Mouse (Mus musculus) kidney, postnatal 25 days (tissue): ENCODE results near the gene Gm49673.
"Not testable (repeated sequence)": the region's sequence is repeated elsewhere in the genome, so short reads cannot be mapped to it uniquely, and the experiment has no call there.

ENCODE experiments used
- DNase-seq, 2 experiments: peaks; one replicate each; pipeline ENCODE4 v3.0.0; 2021; ENCODE audit warnings: mixed read lengths in 2 of 2

Gm49673 gene

DNA sequence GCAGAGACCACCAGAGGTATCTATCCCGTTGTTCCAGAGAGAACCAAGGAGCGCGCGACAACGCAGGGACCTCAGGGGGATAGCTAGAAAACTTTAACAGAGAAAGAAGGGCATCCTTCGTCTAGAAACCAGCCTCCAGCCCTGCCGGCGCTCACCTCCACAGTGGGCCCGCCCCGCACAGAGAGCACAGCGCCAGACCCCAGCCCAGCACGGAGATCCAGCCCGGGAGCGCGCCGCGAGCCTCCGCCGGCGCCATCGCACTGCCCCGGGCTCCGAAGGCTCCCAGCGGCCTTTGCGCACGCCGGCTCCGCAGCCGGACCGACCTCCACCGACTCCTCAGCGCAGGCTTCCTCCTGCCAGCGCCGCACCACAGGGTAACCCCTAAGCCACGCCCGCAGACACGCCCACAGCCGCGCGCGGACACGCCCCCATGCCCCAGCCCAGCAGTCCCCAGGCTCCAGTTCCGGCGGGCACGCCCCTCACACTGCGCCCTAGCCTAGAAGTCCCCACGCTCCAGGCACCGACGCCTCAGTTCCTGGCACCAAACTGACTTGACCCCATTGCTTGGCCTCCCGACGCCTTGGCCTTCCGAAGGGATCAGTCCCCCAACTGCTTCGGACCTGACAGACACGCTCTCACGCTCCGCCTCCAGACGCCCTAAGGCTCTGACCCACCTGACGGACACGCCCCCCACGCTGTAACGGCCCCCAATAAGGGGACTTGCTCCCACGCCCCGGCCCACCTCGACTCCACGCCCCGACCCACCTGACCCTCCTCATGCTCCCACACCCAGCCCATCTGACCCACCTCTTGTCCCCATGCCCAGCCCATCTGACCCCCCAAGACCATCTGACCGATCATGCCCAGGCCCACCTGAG is at the start of gene Gm49673, which contains the start of gene Rnaset2a:
Gm49673 (minus strand) TSS at position 350 of the 878 bp plus-strand sequence.
Rnaset2a (minus strand) TSS at position 659 of the 878 bp plus-strand sequence.
- peak; percentile 45 to 75 for DNase-seq

- no peak for DNase-seq
Observed at GRCm38 (mm10) chr17:8195685-8196376, 48.2 kb upstream of the Gm49673 start.

- DNase-seq: no peak
Observed at GRCm38 (mm10) chr17:8193678-8194077, 46.1 kb upstream of the Gm49673 start.

GRCm38 (mm10) chr17:8184217-8184616 is 36.6 kb upstream of the Gm49673 start:
- DNase-seq: no peak

DNA sequence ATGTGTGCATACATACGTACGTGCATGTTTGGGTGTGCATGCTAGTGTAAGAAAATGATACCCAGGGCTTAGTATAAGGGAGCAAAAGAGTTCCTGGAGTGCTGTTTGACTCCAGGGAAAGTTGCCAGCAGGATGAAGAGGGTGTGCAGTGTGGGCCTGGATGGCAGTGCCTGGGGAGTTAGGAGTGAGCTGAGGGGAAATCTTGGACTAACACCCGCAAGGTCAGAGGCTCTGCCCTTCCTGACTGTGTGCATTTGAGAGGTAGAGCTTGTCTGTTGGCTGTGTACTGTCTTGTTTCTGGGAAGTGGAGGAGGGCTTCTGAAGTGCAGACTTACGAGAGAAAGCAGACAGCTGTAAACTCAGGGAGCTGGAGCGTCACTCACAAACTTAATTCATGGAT is 36.2 kb upstream of the Gm49673 start:
- no peak for DNase-seq

DNA sequence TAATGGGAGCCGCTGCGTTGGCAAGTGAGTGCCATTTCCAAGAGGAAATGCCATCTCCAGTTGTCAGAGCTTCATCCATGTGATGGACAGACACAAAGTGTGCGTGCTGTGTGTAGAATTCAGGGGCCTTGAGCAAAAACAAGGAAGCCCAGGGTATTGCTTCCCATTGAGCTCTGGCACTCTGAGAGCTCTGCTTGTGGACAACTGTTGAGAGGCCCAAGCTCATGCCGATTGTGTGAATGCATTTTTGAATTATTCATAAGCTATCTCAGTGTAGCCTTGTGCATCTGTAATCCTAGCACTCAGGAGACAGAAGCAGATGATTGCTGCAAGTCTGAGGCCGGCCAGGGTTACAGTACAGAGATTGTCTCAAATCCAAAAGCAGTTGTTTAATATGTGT is 29.5 kb upstream of the Gm49673 start:
- no peak for DNase-seq

DNA sequence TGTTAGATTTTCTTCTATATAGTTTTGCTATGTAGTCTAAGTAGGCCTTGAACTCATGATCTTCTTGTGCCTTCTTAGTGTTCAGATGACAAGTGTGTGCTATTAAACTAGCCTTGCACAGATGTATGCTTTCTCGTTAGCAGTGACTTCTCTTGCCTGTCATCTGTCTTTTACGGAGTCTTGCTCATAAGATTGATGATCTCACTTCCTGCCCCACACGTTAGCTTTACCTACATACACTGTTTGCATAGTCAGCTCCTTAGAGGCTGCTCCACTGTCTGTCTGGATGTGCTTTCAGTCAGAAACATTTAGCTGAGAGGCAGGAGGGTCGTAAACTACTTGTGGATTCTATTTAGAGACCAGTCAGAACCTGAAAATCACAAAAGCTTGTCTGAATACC is 23.5 kb upstream of the Gm49673 start:
- no peak for DNase-seq

- no peak for DNase-seq
Observed at GRCm38 (mm10) chr17:8170331-8170730, 22.7 kb upstream of the Gm49673 start.

- peak; percentile 25 to 50 for DNase-seq
Observed at GRCm38 (mm10) chr17:8167436-8167835, 19.8 kb upstream of the Gm49673 start.

DNA sequence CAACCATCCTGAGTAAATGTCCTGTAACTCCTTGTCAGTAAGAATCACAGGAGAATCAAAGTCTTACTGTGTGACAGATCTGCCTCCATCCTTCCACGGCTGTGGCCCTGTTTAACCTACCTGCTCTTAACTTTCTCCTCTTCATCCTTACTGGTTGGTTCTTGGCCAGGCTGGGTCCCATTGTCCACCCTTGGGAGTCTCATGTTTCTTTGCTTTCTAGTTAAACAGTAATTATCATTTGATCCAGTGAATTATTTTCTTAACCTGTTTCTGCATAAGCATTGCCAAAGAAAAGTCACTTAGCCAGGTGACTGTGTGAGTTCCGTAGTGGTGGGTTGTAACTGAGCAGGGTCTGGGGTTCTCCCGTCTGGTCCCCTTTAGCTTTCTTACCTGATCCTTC is 18.9 kb upstream of the Gm49673 start:
- DNase-seq: not testable (repeated sequence)

GRCm38 (mm10) chr17:8165977-8166376 is 18.4 kb upstream of the Gm49673 start:
- not testable (repeated sequence) for DNase-seq

- peak in 1 of 2 experiments; percentile 42 for DNase-seq
Observed at GRCm38 (mm10) chr17:8165608-8165945, 18.0 kb upstream of the Gm49673 start.

- not testable (repeated sequence) for DNase-seq
Observed at GRCm38 (mm10) chr17:8164701-8165607, 17.4 kb upstream of the Gm49673 start, which contains the start of gene Fgfr1op. Gene Fgfr1op (plus strand): TSS chr17:8165501.

GRCm38 (mm10) chr17:8160969-8161368 is 13.4 kb upstream of the Gm49673 start:
- DNase-seq: peak; percentile 57 to 74

GRCm38 (mm10) chr17:8158627-8159026 is 11.0 kb upstream of the Gm49673 start:
- DNase-seq: not testable (repeated sequence)

- not testable (repeated sequence) for DNase-seq
Observed at GRCm38 (mm10) chr17:8155982-8156381, 8.4 kb upstream of the Gm49673 start.

GRCm38 (mm10) chr17:8155010-8155409 is 7.4 kb upstream of the Gm49673 start:
- DNase-seq: peak; percentile 25 to 53

- peak in 1 of 2 experiments; percentile 43 for DNase-seq
Observed at GRCm38 (mm10) chr17:8146931-8147330, 657 bp downstream of the Gm49673 start.

DNA sequence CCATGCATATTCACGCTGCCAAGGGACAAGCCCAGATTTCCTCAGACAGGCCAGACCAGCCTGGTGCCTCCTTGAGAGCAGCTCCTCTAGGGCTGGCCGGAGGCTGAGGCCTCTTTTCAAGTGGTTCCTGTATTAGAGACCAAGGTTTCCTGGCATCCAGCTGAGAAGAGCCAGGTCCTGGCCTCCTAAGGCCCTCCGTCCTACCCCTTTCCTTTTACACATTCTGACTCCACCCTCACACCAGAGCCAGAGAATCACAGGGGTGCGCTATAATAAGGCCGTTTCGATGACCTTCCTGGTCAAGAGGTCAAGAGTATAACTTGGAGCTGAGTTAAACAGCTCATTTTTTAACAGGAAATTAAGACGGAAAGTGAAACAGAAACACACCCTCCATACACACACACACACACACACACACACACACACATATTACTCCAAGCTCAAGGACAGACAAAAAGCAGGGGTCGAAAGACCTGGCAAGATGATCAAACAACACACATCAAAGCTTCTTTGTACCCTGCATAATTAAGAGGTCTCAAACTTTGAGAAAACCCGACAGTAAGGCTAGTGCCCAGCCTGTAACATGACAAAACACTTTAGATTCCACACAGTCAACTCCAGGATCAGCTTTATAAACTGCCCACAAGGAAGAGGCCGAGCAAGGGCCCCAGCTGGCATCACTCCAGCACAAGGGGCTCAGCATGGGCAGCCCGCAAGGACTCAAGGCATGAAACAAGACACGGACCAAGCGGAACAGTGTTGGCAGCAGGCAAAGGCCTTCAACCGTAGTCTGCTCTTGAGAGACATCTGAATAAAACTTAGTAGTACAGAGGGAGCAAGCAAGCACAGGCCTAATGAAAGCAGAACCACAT is 3.5 kb downstream of the Gm49673 start:
- DNase-seq: peak; percentile 64 to 68

DNA sequence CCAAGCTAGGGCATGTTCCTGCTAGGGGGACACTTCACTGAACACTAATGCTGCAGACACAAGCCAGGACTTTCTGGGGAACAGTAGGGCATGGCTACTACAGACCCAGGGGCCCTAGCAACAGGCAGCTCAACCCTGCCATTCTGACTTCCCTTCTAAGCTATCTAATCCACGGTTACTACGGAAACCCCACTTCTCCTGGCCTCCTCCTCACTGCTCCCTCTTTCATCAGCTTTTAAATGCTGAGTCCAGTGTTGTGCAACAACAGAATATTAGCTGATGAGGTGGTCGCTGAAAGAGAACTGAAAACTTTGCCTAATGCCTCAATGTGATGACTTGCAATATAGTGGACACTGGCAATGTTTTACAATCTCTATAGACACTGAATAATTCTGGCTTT is 7.4 kb downstream of the Gm49673 start:
- not testable (repeated sequence) for DNase-seq

GRCm38 (mm10) chr17:8138116-8138515 is 9.5 kb downstream of the Gm49673 start:
- DNase-seq: not testable (repeated sequence)

- not testable (repeated sequence) for DNase-seq
Observed at GRCm38 (mm10) chr17:8130849-8131248, 16.7 kb downstream of the Gm49673 start.
